Mouse (Mus musculus) cerebellum, postnatal 36 days (tissue): ENCODE results near the gene Mgl2.
"Not testable (repeated sequence)": the region's sequence is repeated elsewhere in the genome, so short reads cannot be mapped to it uniquely, and the experiment has no call there.

Experiments
- DNase-seq, 2 experiments: peaks; one replicate each; pipeline ENCODE4 v3.0.0; 2021 to 2022; ENCODE audit warnings: mixed read lengths in 2 of 2

Mgl2 gene

DNA sequence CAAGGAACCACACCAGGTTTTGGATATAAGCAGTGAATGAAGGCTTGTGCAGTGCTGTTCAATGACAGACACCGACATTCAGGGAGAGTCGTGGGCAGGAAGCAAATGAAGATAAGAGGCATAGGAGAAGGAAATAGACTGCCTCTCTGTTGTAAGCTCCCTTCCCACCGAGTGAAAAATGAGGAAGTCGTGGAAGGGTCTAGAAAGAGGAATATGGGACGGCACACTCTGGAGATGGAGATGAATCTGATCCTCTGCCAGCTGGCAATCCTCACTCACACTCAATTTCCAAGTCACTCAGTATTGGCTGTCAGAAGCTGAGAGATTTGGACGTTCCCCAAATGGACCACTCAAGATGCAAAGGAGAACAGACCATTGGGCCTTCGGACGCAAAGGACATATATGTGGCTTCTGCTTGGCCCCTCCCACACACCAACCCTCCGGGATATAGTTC is at the start of gene Mgl2:
TSS of gene Mgl2 (plus strand) at position 404 of the 454 bp plus-strand sequence.
- no peak for DNase-seq

DNA sequence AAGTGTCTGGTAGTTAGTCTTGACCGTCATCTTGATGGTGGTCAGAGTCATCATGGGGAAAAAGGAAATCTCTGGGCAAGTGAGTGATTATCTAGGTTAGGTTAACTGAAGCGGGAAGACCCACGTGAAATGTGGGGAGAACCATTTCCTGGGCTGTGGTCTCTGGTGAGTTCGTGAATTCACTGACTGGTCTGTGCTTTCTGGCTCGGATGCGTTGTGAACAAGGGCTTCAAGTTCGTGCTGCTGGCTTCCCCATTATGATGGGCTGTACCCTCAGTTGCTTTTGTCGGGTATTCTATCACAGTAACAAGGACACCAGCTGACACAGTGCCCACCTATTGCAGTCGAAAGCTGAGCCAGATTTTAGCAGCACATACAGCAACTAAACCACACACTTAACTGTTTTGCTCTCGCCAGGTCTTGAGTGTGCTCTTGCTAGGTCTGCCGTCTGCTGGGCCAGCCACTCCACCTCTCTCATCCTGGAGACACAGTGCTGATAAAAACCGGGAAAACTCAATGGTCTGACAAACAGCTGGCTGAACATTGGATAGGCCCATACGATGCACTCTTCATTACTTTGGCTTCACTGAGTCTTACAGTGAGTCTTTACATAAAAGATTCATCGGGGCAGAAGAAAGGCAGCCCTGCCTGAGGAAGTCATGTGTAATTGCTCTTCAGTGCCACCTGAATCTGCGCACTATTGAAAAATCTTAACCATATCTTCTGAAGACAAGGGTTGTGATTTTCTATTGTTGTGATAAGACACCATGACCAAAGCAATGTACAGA is 49.1 kb upstream of the Mgl2 start:
- no peak for DNase-seq

DNA sequence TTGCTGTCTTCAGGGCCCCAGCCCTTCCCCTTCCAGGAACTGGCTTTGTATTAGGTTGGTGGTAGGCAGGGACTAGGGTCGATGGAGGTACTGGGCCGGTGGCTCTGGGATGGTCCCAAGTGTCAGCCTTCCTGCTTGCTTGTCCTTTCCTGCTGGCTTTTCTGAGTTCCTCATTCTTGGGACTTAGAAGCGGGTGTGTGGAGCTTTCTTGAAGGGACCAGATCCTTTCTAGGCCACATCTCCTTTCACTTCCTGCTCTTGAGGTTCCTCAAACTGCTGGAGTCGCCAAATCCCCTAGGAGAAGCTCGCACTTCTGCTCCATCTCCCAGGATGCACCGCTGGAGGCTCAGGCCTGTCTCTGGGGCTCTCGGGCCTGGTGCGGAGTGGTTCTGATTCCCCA is 45.6 kb upstream of the Mgl2 start:
- DNase-seq, result no peak

DNA sequence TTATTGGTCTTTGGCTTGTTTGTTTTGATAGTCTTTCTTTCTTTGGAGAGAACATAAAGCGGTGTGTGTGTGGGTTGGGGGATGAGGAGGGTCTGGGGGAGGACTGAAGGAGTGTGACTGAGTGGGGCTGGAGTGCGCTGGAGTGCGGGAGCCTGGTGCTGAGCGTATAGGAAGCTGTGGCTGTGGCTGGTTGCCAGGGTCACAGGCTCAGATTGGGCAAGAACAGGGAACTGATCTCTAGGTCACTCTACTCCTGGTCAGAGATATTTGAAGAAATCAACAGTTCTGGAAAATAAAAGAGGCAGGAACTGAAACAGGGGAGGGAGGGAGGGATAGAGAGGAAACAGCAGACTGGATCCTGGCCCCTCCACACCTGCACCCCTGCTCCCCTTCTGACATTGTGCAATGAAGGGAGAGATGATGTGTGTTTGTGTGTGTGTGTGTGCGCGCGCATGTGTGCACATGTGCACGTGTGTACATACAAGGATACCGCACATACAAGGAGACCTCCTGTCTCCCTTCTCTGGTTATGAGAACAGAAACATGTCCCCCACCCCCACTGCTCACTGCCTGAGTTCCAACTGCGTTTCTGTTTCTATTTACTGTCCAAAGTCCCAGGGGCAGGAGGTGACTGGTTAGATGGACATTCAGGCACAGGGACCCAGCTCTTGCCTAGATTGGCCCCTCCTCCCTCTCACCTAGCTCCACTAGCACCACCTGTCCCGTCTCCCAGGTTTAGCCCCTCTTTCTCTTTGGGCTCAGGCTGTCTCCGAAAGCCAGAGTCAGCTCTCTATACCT is 37.9 kb upstream of the Mgl2 start, which contains the start of gene Asgr2:
TSS of gene Asgr2 (plus strand) at position 659 of the 798 bp plus-strand sequence.
- DNase-seq, result no peak

DNA sequence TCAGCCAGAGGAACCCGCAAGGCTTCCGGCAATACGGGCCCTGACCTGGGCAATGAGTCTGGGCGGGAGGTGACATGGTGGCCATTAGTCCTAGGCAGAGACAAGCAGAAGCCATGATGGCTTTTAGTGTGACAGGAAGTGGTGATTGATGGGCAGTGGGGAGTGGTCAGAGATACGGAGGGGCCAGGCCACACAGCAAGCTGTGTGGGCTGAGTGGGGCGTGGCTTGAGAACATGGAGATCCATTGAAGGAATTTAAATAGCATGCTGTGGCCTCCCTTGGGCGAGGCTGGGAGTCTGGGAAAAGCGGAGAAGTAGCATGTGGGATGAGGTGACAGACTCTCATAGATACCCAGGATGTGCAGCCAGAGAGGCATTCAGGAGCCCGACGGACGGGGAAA is 32.7 kb upstream of the Mgl2 start:
- DNase-seq, result no peak

DNA sequence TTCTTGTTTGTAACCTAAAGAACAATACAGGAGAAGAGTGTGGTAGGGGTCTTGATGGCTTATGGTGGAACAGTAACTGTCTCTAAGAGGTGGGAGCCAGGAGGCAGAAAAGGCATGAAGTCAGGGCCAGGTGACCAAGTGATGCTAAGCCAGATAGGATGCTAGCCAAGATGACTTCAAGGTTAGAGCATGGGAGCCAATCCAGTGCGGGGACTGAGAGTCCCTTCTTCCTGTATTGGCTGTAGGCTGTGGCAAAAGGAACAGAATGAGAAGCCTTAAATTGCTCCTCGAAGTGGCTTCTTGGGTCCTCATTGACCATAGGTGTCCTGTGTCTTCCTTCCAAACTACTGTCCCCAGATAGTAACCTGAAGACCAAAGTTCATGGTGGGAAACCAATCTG is 31.0 kb upstream of the Mgl2 start:
- DNase-seq, result no peak

DNA sequence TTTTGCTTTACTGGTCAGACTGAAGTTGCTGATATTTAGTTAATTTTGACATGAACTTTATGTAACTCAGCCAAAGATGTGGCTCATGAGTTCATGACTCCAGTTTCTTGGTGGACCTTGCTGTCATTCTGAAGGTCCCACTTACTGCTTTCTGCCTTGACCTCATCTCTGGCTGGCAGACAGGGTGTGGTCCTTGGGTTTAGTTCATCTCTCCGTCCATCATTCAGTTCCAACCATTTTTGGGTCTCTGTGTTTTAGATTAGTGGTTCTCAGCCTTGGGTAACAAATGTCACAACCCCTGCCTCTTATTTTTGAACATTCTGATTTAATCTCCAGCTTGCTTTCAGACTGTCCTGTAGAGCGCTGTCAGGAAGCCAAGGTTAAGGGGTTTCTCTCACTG is 30.3 kb upstream of the Mgl2 start:
- DNase-seq, result no peak

DNA sequence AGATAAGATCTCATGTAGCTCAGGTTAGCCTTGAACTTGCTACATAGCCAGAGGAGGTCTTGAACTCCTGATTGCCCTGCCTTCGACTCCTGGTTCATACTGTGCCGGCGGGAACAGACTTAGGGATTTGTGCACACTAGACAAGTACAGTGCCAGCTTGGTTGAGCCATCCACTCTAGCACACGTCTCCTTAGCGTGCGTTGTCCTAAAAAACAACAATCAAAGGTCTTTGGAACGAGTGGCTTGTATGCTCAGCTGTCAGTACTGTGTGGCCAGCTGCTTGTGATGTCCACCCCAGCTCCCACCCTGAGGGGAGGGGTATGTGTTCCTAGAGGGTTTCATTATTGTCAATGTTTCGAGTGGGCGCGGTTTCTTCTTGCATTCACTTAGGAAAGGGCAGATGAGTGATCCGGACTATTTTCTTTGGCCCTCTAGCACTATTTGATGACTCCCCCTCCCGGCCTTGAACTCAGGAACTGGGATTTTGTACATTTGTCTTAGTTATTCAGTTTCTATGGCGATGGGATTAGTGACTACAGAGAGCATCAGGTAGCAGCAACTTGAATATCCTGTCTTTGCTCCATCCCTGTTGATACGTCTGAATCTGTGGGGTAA is 26.3 kb upstream of the Mgl2 start:
- DNase-seq, result no peak

DNA sequence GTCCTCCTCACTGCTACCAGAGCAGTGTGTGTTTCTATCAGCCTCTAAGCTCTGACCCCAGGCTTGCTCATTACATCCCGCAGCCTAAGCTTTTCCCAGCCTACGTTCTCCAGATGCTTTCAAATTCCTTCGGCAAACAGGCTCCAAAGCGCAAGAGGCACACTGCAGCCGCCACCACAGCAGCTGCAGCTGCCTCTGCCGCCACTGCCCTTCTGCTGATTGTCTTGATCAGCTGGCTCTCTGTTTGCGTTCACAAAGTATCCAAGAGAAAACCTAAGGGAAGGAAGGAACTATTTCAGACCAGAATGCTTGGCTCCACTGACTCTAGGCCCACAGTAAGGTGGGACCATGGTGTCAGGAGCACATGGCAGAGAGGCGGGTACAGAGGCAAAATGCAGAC is 23.0 kb upstream of the Mgl2 start:
- no peak for DNase-seq

DNA sequence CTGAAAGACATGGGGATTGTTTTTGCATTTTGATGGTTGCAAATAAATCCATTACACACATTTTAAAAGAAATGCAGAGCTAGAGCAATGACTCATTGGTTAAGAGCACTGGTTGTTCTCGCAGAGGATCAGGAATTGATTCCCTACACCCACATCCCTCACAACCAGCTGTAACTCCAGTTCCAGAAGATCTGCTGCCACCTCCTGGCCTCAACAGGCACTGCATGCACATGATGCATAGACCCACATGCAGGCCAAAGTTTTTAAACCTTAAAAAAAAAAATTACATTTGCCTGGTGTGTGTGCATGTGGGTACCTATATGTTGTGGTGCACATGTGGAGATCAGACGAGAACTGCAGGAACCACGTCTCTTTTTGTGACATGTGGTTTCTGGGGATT is 20.0 kb upstream of the Mgl2 start:
- peak in 1 of 2 experiments; percentile 7 for DNase-seq

DNA sequence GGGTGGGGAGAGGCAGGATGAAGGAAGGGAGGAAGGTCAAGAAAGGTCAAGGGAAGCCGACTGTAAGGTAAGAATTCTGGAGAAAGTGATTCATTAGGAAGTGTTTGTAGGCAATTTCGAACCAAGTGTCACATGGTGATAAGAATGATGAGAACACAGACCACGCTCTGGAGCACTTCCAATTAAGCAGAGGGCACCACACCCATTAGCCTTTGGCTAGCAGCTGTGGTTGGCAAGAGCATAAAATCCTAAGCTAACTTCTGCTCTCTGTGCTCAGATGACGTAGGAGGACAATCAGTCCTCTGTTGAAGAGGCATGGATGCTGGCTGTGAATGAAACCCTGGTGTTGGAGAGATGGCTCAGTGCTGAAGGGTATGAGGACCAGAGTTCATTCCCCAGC is 15.6 kb upstream of the Mgl2 start:
- no peak for DNase-seq

DNA sequence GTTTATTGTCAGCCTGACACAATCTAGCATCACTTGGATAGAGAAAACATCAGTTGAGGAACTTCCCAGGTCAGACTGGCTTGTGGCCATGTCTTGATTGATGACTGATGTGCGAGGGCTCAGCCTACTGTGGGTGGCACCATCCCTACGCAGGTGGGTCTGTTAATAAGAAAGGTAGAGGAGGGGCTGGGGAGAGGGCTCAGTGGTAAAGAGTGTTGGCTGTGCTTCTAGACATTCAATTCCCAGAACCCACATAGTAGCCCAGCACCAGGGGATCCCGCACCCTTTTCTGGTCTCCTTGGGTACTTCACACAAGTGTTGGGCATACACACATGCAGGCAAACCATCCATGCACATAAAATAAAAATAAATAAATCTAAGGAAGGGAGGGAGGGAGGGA is 14.2 kb upstream of the Mgl2 start:
- DNase-seq, result no peak

DNA sequence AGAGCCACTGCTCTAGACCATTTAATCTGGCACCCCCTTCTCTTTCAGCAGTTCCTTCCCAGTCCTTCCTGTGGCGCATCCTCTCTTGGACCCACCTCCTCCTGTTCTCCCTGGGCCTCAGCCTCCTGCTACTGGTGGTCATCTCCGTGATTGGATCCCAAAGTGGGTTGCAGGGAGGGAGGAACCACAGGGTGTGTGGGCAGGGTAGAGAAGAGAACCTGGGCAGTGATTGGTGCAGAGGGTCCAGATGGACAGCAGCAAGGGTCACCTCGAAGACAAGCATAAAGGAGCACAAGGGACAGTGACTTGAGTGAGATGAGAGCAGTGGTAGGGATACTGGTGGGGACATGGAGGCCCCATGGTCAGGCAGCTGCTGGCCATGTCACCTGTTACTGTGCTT is 4.9 kb downstream of the Mgl2 start:
- not testable (repeated sequence) for DNase-seq

DNA sequence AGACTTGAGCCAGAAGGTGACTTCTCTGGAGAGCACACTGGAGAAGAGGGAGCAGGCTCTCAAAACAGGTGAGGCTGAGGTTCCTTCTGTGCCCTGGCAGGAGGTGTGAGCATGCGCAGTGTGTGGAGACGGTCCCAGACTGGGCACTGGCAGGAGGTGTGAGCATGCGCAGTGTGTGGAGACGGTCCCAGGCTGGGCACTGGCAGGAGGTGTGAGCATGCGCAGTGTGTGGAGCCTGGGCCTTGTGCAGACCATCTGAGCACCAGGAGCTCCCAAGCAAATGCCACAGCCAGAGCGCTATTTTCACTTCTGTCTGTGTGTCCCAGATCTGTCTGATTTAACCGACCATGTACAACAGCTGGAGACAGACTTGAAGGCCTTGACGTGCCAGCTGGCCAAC is 5.8 kb downstream of the Mgl2 start:
- DNase-seq, result peak; percentile 6 to 11

DNA sequence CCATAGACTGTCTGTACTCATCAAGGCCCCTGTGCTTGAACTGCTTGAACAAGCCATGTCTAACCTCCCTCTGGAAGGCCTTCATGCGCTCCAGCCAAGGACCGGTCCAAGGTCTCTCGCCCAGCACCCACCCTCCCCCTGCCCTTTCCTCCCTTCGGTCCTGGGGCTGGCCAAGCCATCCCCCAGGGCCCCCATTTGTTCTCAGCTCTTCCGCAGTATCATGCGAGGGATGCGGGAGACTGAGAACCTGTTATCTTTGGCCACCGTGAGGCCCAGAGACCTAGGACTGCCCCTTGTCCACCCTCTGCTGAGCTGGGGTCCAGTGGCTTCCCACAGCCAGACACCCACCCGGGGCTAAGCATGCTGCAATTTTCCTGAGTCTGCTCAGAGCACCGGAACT is 9.0 kb downstream of the Mgl2 start:
- DNase-seq, result no peak

DNA sequence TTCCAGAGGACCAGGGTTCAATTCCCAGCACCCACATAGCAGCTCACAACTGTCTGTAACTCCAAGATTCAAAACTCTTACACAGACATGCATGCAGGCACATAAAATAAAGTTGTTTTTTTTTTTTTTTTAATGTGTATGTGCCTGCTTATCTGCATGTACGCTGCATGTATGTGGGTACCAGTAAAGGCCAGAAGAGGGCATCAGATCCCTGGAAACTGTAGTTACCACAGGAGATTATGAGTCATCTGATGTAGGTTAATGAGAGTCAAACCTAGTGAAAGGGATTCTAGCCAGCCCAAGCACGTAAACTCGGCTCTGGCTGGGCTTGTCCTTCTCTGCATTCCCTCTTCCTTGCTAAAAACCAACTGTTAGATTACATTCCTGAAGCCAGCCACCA is 20.9 kb downstream of the Mgl2 start:
- no peak for DNase-seq

DNA sequence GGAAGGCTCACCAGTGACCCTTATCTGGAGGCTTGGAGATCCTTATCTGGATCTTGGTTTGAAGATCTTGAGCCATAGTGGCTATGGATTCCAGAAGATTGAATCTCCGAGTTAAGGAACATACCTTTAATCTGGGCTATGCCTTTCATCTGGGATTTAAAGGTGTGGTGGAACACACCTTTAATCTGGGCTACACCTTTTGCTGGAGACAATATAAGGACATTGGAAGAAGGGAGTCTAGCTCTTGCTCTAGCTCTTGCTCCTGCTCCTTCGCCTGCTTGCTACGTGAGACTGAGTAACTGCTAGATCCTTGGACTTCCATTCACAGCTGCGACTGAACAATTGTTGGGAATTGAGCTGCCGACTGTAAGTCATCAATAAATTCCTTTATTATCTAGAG is 25.8 kb downstream of the Mgl2 start, which contains the start of gene Clec10a:
TSS of gene Clec10a (plus strand) at position 301 of the 400 bp plus-strand sequence.
- not testable (repeated sequence) for DNase-seq

DNA sequence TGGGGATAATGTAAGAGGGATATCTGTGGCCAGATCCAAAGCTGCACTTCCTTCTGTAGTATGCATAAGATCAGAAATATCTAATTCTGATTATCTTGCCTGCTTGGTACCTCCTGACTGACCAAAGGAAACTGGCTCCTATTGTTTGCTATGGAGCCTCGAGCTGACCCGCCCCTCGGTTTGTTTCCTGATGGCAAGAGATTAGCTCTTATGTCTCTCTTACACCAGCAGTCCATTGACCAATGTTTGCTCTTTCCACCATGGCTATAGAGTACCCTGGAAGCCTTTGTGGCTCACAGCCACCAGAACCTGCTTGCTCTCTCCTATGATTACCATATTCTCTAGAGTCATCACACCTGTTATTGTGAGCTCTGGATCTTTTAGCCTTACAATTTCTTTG is 32.2 kb downstream of the Mgl2 start:
- no peak for DNase-seq

DNA sequence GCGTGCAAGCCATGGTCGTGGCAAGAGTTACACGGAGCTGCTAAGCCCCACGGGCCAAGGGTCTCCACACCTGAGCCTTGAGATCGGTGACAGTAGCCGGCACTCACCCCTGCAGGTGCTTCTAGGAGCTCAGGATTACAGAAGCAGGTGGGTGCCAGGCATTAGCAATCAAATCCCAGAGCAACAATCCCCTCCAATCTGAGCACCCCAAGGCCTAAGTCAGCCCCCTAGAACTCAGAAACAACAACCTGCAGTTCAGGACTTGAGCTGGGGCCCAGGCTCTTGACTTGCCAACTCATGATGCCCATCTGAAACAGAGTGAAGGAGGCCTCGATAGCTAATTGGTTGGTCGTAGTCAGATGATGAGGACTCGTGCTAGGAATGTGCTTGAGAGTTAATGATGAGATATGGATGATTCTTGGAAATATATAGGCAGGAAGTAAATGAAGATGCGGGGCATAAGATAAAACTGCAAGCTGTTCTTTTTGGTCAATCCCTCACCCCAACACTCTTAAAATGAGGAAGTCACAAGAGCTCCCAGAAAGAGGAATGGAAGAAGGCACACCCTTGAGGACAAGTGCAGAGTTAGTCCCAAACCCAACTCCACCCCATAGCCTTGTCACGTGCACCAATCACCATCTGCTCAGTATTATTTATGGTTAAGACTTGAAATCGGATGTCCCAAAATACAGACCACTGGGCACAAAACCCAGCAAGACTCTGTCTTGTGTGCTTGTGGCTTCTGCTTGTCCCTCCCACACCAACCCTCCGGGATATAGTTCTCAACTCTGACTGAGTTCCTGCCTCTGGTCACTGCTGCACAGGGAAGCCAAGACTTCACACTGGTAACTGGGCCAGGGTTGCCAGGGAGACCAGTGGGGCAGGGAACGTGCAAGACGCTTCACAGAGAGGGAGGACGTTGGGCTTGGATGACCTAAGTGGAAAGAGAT is 36.1 kb downstream of the Mgl2 start:
- no peak for DNase-seq

DNA sequence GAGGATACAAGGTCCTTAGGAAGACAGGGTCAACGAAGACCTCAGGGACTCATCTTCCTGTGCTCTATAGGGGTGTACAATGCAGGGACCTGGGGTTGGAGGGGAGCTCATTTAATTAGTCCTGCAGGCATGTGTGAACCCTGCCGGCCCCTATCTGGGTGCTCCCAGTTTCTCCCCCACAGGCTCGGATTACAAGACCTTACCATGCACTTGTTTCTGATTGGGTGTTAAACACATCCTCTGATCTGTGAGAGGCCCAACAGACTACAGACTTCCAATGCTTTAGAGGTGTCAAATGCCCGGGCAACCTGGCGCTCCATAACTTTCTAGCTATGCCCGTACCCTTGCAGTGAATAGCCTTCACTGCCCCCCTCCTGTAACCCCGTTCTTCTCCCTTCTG is 38.0 kb downstream of the Mgl2 start:
- DNase-seq, result no peak

DNA sequence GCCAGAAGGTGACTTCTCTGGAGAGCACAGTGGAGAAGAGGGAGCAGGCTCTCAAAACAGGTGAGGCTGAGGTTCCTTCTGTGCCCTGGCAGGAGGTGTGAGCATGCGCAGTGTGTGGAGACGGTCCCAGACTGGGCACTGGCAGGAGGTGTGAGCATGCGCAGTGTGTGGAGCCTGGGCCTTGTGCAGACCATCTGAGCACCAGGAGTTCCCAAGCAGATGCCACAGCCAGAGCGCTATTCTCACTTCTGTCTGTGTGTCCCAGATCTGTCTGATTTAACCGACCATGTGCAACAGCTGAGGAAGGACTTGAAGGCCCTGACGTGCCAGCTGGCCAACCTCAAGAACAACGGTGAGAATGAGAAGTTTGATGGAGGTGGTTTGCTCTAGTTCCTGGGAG is 39.3 kb downstream of the Mgl2 start:
- peak; percentile 33 to 43 for DNase-seq

DNA sequence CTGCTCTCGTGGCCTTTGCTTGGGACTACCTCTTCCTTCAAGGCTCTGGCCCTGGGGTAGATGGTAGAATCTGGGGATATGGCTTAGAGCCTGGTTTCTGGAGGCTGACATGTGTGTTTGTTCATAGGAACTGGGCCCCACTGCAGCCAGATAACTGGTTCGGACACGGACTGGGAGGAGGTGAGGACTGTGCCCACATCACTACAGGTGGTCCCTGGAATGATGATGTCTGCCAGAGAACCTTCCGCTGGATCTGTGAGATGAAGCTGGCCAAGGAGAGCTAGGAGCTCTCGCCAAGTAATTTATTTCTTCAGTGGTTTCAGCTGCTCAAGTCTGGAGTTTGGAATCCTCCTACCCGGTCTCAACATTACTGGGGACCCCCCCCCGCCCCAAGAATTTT is 40.2 kb downstream of the Mgl2 start:
- DNase-seq, result peak; percentile 51 to 57
